Mouse (Mus musculus): ENCODE data around the gene Tmem256. TPM values are rescaled to one million over a fixed set of nuclear protein-coding genes. Genes with fewer than 3 reads are reported as not detected.

The Tmem256 gene
- total RNA-seq, 2 experiments from 2014 or later, result 158 to 217 TPM

DNA sequence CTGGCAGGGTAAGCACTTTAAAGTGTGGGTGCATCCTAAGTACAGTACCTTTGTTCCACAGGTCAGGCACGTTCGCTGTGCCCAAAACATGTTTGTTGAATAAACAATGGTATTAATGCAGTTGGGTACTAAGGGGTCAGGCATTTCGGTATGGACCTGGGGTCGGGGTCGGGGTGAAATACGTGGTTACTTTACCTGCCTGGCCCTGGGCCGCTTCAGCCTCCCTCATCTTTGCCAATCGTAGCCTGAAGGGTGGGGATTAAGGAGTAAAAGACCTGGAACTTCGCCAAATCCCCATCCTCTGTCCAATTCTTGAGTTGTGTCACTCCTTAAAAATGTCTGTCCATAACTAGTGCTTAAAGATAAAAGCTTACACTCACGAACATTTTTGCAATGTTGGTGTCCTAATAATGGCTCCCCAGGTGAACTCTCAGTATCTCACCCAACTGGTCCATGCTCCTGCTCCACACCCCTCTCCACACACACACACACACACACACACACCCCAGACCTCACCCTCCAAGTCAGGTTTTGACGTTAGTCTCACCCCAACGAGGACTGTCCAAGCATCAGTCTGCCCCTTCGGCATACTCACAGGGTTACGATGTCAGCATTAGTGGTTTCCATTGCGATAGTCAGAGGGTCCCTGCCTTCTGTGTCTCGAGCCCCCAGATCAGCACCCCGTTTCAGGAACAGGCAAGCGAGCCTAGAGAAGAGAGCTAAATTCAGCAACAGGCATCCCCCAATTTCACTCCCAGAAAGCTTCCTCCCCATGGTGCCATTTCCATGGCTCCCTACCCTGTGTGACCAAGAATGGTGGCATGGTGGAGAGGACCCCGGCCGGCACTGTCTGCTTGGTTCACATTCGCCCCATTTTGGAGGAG, 43.7 kb downstream of the Tmem256 start:
- ATAC-seq (ENCODE audit: poor library complexity, severe bottlenecking), result no peak

DNA sequence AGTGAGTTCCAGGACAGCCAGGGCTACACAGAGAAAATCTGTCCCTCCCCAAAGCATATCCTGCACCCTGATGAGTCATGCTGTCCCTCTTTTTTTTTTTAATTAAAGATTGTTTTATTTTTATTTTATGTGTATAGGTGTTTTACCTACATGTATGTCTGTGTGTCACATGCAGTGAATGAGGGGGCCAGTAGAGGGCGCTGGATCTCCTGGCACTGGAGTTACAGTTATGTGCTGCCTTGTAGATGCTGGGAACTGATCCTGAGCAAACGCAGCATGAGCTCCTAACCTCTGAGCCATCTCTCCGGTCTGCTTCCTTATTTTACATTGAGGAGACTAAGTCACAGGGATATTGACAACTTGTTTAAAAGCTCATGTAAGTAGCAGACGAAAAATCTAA, 44.8 kb downstream of the Tmem256 start:
- no peak for ATAC-seq (ENCODE audit: poor library complexity, severe bottlenecking)

DNA sequence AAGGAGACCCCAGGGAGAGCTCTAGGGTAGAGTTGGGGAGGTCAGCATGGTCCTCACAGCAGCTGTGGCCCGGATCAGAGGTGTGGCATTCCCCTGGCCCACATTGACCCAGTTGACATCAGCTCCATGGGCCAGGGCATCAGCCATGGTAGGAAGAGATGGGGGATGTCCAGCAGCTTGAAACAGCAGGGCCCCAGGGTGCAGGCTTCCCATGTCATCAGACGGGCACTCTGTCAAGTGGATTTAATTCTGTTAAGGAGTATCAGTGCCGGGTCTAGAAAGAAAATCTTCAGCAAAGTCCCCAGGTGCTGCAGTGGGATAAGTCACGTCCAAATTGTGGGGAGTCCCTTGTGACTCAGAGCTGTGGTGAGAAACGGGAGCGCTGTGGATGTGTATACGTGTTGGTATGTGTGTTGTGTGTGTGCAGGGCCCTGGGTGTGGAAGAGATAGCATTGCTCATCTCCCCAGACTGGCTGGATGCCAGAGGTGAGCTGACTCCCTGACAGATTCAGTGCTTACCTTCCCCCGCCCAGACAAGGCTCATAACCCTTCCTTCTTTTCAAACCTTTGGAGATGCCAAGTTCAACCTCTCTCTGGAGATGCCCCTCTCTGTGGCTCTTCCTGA, 45.3 kb downstream of the Tmem256 start:
- ATAC-seq (ENCODE audit: poor library complexity, severe bottlenecking), result no peak

DNA sequence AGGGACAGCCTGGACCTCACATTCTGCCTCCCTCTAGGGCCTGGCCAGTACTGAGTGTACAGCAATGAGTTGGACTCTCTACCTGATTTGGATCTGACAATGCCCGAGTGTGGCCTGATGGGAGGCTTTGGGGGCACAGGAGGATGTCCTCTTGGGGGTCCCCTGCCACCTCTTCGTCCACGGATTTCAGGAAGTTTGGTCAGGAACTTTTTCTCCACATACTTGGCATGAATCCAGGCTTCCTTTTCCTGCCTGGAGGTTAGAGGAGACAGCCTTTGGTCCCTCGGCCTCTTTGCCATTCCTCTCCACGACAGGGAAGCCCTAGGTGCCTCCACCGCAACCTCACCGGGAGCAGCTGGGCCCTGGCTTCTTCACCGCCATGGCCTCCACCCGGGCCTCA, 45.9 kb downstream of the Tmem256 start:
- ATAC-seq (ENCODE audit: poor library complexity, severe bottlenecking), result no peak

DNA sequence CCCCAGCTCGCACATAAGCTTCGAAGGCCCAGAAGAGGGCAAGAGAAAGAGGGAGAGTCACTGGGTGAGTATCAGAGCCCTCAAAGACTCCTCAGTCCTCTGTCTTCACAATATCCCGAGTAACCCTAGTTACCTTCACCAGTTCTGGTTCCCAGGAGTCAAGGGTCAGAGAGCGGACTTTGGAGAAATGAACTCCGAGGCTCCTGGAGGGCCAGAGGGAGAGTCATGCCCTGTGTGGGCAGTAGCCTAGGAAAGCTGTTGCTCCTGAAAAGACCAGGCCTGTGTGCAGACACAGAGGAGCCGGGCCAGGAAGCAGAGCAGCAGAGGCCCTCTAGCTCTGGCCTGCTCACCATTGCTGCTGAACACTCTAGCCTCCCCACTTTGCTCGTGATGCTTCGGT, 46.3 kb downstream of the Tmem256 start:
- ATAC-seq (ENCODE audit: poor library complexity, severe bottlenecking), result no peak

DNA sequence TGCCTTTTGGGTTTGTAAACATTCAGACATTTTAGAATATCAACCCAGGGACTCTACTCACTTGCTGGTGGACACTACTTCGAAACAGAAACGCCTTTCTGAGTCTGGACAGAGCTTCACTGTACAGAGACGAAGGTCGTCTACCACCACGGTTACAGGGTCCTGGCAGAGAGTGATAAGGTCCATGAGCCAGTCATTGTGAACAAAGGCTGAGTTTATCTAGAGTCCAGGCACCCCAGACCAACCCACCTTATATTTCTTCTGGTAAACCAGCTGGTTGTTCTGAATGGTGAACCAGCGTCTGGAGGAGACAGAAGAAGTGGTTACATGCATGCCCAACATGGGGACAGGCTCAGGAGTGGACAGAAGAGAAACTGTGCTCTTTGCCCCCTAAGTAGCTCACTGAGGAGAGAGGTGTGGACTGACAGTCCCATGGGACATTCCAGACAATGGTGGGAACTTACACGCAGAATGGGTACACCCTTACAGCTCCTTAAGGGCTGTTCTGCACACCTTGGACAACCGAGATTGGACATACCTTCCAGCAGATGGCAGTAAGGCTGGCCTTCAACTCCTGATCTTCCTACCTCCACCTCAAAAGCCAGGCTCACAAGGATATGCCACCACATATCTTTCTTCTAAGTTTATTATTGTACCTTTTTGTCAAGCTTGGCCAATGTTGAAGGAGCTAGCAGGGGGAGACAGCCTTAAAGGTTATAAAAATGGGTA, 48.8 kb downstream of the Tmem256 start:
- ATAC-seq (ENCODE audit: poor library complexity, severe bottlenecking), result no peak

Other genes with a start within 250 kb of the Tmem256 start
Only the 30 nearest of the 42 such genes appear.
- 94.3 and 104 TPM in 2 replicates for gene Senp3, start 156.4 kb upstream of the Tmem256 start, total RNA-seq (2015)
- gene Senp3, start 156.4 kb upstream of the Tmem256 start, total RNA-seq (2017), result 68.9 and 80.8 TPM in 2 replicates
- 37.7 and 47.2 TPM in 2 replicates for gene Tnfsf13, start 152.7 kb upstream of the Tmem256 start, total RNA-seq (2015)
- 74.3 and 78.9 TPM in 2 replicates for gene Tnfsf13, start 152.7 kb upstream of the Tmem256 start, total RNA-seq (2017)
- 25.5 and 25.9 TPM in 2 replicates for gene Tnfsf12, start 142.7 kb upstream of the Tmem256 start, total RNA-seq (2015)
- 3.2 and 4.9 TPM in 2 replicates for gene Tnfsf12, start 142.7 kb upstream of the Tmem256 start, total RNA-seq (2017)
- gene Tnfsfm13, start 142.4 kb upstream of the Tmem256 start, total RNA-seq (2015), result 11.6 and 13.6 TPM in 2 replicates
- 8.5 and 12.2 TPM in 2 replicates for gene Tnfsfm13, start 142.4 kb upstream of the Tmem256 start, total RNA-seq (2017)
- 116 and 118 TPM in 2 replicates for gene Polr2a, start 79.9 kb upstream of the Tmem256 start, total RNA-seq (2015)
- 38.6 and 42.9 TPM in 2 replicates for gene Polr2a, start 79.9 kb upstream of the Tmem256 start, total RNA-seq (2017)
- gene Slc35g3, start 76.5 kb upstream of the Tmem256 start, total RNA-seq (2015), result not detected in 2 replicates
- not detected in 2 replicates for gene Slc35g3, start 76.5 kb upstream of the Tmem256 start, total RNA-seq (2017)
- gene Zbtb4, start 72.6 kb upstream of the Tmem256 start, total RNA-seq (2015), result 1.6 and 2.6 TPM in 2 replicates
- gene Zbtb4, start 72.6 kb upstream of the Tmem256 start, total RNA-seq (2017), result 1.4 and 2.4 TPM in 2 replicates
- 0.32 and 0.36 TPM in 2 replicates for gene Chrnb1, start 42.6 kb upstream of the Tmem256 start, total RNA-seq (2015)
- 0.16 TPM in 1 of 2 replicates, not detected in the other for gene Chrnb1, start 42.6 kb upstream of the Tmem256 start, total RNA-seq (2017)
- gene Fgf11, start 36.7 kb upstream of the Tmem256 start, total RNA-seq (2015), result 0.14 TPM in 1 of 2 replicates, not detected in the other
- gene Fgf11, start 36.7 kb upstream of the Tmem256 start, total RNA-seq (2017), result not detected in 2 replicates
- not detected in 2 replicates for gene Tmem102, start 32.9 kb upstream of the Tmem256 start, total RNA-seq (2015)
- gene Tmem102, start 32.9 kb upstream of the Tmem256 start, total RNA-seq (2017), result not detected in 2 replicates
- not detected in 2 replicates for gene Gm39566, start 23.2 kb upstream of the Tmem256 start, total RNA-seq (2015)
- not detected in 2 replicates for gene Gm39566, start 23.2 kb upstream of the Tmem256 start, total RNA-seq (2017)
- not detected in 2 replicates for gene Spem2, start 20.0 kb upstream of the Tmem256 start, total RNA-seq (2015)
- gene Spem2, start 20.0 kb upstream of the Tmem256 start, total RNA-seq (2017), result not detected in 2 replicates
- gene Spem1, start 16.3 kb upstream of the Tmem256 start, total RNA-seq (2015), result not detected in 2 replicates
- not detected in 2 replicates for gene Spem1, start 16.3 kb upstream of the Tmem256 start, total RNA-seq (2017)
- 0.20 and 0.48 TPM in 2 replicates for gene Nlgn2, start 730 bp upstream of the Tmem256 start, total RNA-seq (2015)
- gene Nlgn2, start 730 bp upstream of the Tmem256 start, total RNA-seq (2017), result 0.16 and 0.88 TPM in 2 replicates
- gene Plscr3, start 7.9 kb downstream of the Tmem256 start, total RNA-seq (2015), result 19.8 and 23.7 TPM in 2 replicates
- 10.8 and 18.1 TPM in 2 replicates for gene Plscr3, start 7.9 kb downstream of the Tmem256 start, total RNA-seq (2017)
- gene Tnk1, start 20.2 kb downstream of the Tmem256 start, total RNA-seq (2015), result not detected in 2 replicates
- gene Tnk1, start 20.2 kb downstream of the Tmem256 start, total RNA-seq (2017), result 0.04 TPM in 1 of 2 replicates, not detected in the other
- not detected in 2 replicates for gene Tmem95, start 39.5 kb downstream of the Tmem256 start, total RNA-seq (2015)
- not detected in 2 replicates for gene Tmem95, start 39.5 kb downstream of the Tmem256 start, total RNA-seq (2017)
- 2.9 and 3.3 TPM in 2 replicates for gene Kctd11, start 42.9 kb downstream of the Tmem256 start, total RNA-seq (2015)
- gene Kctd11, start 42.9 kb downstream of the Tmem256 start, total RNA-seq (2017), result 3.0 and 3.3 TPM in 2 replicates
- 19.3 and 19.7 TPM in 2 replicates for gene Acap1, start 57.0 kb downstream of the Tmem256 start, total RNA-seq (2015)
- gene Acap1, start 57.0 kb downstream of the Tmem256 start, total RNA-seq (2017), result 44.4 and 53.5 TPM in 2 replicates
- gene 2810408A11Rik, start 62.5 kb downstream of the Tmem256 start, total RNA-seq (2015), result 1.6 and 2.6 TPM in 2 replicates
- 1.5 and 1.8 TPM in 2 replicates for gene 2810408A11Rik, start 62.5 kb downstream of the Tmem256 start, total RNA-seq (2017)
- gene Neurl4, start 62.6 kb downstream of the Tmem256 start, total RNA-seq (2015), result 7.1 and 9.9 TPM in 2 replicates
- gene Neurl4, start 62.6 kb downstream of the Tmem256 start, total RNA-seq (2017), result 11.9 and 18.9 TPM in 2 replicates
- 140 and 156 TPM in 2 replicates for gene Gps2, start 75.4 kb downstream of the Tmem256 start, total RNA-seq (2015)
- gene Gps2, start 75.4 kb downstream of the Tmem256 start, total RNA-seq (2017), result 56.4 and 64.9 TPM in 2 replicates
- gene Eif5a, start 83.4 kb downstream of the Tmem256 start, total RNA-seq (2015), result 575 and 614 TPM in 2 replicates
- gene Eif5a, start 83.4 kb downstream of the Tmem256 start, total RNA-seq (2017), result 561 and 596 TPM in 2 replicates
- gene Ybx2, start 97.3 kb downstream of the Tmem256 start, total RNA-seq (2015), result not detected in 2 replicates
- not detected in 2 replicates for gene Ybx2, start 97.3 kb downstream of the Tmem256 start, total RNA-seq (2017)
- gene Slc2a4, start 109.7 kb downstream of the Tmem256 start, total RNA-seq (2015), result not detected in 2 replicates
- gene Slc2a4, start 109.7 kb downstream of the Tmem256 start, total RNA-seq (2017), result 0.07 TPM in 1 of 2 replicates, not detected in the other
- gene Cldn7, start 126.3 kb downstream of the Tmem256 start, total RNA-seq (2015), result not detected in 2 replicates
- not detected in 2 replicates for gene Cldn7, start 126.3 kb downstream of the Tmem256 start, total RNA-seq (2017)
- 120 and 150 TPM in 2 replicates for gene Ctdnep1, start 142.6 kb downstream of the Tmem256 start, total RNA-seq (2015)
- gene Ctdnep1, start 142.6 kb downstream of the Tmem256 start, total RNA-seq (2017), result 26.6 and 27.0 TPM in 2 replicates
- gene Elp5, start 144.0 kb downstream of the Tmem256 start, total RNA-seq (2015), result 44.7 and 63.0 TPM in 2 replicates
- gene Elp5, start 144.0 kb downstream of the Tmem256 start, total RNA-seq (2017), result 35.7 and 40.5 TPM in 2 replicates
- 843 and 872 TPM in 2 replicates for gene Gabarap, start 152.6 kb downstream of the Tmem256 start, total RNA-seq (2015)
- 599 and 651 TPM in 2 replicates for gene Gabarap, start 152.6 kb downstream of the Tmem256 start, total RNA-seq (2017)
- 34.0 and 37.0 TPM in 2 replicates for gene Phf23, start 157.3 kb downstream of the Tmem256 start, total RNA-seq (2015)
- 42.5 and 45.8 TPM in 2 replicates for gene Phf23, start 157.3 kb downstream of the Tmem256 start, total RNA-seq (2017)

All from megakaryocyte, adult 5-6 weeks (primary cell).